Mouse (Mus musculus) B cell, adult (primary cell): Measurements from ENCODE around the gene Atp5s. TPM values are rescaled to one million over a fixed set of nuclear protein-coding genes. Genes with fewer than 3 reads are reported as not detected.

Experiments used
- total RNA-seq: library from RNA; stranded (reverse); gene quantifications from 4 replicates; pipeline ENCODE4 v1.2.4, GENCODE M21; 2023; ENCODE audit not compliant: inconsistent age

The Atp5s gene
- 6.7 to 10.4 TPM (median 10.0 TPM) in 4 replicates for total RNA-seq

DNA sequence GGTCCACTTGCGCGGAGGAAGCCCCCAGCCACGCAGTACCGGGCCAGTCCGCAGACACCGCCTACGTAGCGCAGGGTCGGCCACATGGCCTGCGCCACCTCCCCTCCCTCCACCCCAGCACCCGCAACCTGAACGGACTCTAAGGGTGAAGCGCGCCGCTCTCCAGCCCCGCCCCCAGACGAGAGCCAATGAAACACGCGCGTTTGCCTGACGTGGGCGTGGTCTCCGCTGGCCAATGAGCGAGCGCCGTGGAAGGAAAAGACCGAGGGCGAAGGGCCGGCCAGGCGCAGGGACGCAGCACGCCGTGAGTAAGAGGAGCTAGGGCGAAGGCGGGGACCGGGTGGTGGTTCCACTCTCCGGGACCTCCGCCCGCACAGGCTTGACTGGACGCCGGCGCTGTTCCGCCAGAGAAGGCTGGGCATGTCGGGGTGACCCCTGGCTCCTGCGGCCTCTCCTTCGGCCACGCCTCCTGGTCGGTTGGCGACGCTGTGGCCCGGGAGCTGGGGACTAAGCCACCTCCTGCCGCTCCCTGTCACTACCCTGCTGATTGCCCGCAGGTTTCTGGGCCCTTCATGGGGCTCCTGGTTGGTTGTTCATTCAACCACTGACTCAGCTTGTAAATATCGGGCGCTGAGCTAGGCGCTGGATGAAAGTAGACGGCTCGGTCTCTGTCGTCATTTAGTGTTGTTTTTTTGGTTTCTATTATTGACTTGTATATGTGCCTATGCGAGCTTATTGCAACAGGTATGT lies at the start of gene Atp5s, which contains the start of gene L2hgdh:
Atp5s (plus strand) TSS at position 240 of the 750 bp plus-strand sequence.
L2hgdh (minus strand) TSS at position 163 of the 750 bp plus-strand sequence.

DNA sequence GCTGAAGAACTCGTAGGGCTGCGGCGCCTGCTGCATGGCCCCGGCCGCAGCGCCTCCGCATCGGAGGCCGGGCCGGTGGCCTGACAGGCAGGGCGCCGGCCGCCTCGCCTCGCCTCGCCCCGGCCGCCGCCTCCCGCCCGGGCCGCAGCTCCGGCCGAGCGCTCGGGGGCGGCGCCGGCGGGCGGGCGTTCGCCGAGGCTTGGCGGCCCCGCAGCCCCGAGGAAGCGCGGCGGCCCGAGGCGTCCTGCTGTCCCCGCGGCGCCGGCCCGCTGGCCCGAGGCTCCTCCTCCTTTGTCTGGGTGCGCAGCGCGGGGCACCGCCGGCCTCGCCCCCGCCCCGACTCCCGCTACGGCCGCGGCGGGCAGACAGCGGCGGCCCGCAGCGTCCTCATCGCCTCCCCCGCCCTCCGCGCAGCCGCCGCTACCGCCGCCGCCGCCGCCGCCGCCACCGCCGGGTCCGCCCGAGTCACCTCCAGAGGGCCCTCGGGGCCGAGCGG lies 43.1 kb upstream of the Atp5s start, which contains the start of gene Sos2:
Sos2 (minus strand) TSS at position 287 of the 496 bp plus-strand sequence.

DNA sequence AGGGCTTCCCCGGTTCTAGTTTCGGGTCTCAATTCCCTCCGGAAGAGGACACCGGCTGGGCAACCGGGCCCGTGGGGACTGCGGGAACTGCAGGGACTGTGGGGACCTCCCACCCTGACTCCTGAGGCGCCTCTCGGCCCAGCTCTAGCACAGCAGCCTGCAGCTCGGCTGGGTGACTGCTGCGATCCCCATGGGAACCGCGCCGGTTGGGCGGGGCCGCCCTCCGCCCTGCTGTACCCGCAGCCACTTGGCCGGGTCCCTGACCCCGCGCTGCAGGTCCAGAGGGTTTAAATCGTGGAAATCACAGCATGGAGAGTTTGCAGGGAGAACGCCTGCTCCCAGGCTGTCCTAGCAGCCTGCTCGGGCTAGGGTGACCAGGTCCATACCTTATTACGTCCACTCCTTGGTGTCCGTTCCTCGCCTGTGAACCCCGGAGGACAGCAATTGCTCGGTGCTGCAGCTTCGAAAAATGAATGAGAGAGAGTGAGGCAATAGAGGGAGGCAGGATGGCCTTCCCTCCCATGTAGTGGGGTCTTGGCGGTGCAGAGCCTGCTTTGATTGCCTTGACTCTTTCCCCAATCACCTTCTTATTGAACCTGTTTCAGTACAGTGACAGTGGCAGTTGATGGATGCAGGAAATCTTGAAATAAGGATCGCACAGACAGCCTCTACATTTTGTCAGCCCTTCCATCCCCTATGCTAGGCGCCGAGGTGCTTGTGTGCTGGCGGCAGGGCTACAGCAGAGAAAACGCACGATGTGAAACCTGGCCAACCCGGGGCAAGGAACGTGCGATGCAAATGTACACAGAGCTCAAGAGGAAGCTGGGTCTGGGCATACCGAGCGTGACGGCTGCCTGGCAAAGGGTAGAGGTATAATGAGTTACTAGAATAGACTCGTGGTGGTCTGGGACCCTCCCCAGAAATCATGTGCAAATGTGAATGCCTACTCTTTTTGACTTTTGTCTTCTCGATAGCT lies 66.1 kb downstream of the Atp5s start, which contains the start of gene Cdkl1:
Cdkl1 (minus strand) TSS at position 738 of the 976 bp plus-strand sequence.

Other genes with a start within 250 kb of the Atp5s start
- 13.1 to 18.3 TPM (median 16.2 TPM) in 4 replicates for gene Vcpkmt, start 141.9 kb upstream of the Atp5s start, total RNA-seq
- gene Sos2, start 43.1 kb upstream of the Atp5s start, total RNA-seq = 23.8 to 29.9 TPM (median 28.6 TPM) in 4 replicates
- gene L2hgdh, start 77 bp upstream of the Atp5s start, total RNA-seq = 6.4 to 12.0 TPM (median 9.0 TPM) in 4 replicates
- gene Cdkl1, start 66.3 kb downstream of the Atp5s start, total RNA-seq = 11.0 to 15.4 TPM (median 13.5 TPM) in 4 replicates
- 2.0 to 4.0 TPM (median 3.5 TPM) in 4 replicates for gene Atl1, start 167.7 kb downstream of the Atp5s start, total RNA-seq
- 54.0 to 66.1 TPM (median 58.5 TPM) in 4 replicates for gene Map4k5, start 168.2 kb downstream of the Atp5s start, total RNA-seq